Mouse (Mus musculus): ENCODE measurements around the gene Pnpla7. TPM values are rescaled to one million over a fixed set of nuclear protein-coding genes. Genes with fewer than 3 reads are reported as not detected.

The Pnpla7 gene
- total and polyA plus RNA-seq, 3 experiments: 18.5 to 26.1 (median 23.4) TPM

GRCm38 (mm10) chr2:25050921-25051320 is 75.1 kb downstream of the Pnpla7 start:
- Histone ChIP-seq H3K79me2 (replicated peaks; ENCODE audit: control insufficient read depth, extremely low read depth, insufficient read depth, poor library complexity, severe bottlenecking) (no peaks in the 10 kb centered on the region), H3K36me3 (replicated peaks in 1 of 2; ENCODE audit: control insufficient read depth in 1 of 2, insufficient read depth in 1 of 2, low read length in 1 of 2) (peaks cover 28 to 74% of the 10 kb centered on the region in 2 experiments), H3K4me1 (ENCODE audit: control insufficient read depth in 1 of 2, insufficient read depth in 2 of 2) (peaks cover 5 to 18% of the 10 kb centered on the region in 2 experiments), H3K9ac (ENCODE audit: insufficient read depth, low read depth) (no peak overlapping the region), H3K27ac (ENCODE audit: insufficient read depth, low read depth) (no peak overlapping the region), H3K9me3 (replicated peaks; ENCODE audit: low read length) (no peaks in the 10 kb centered on the region), H3K4me2 (ENCODE audit: insufficient read depth, low read depth, poor library complexity, severe bottlenecking) (no peak overlapping the region), H3K27me3 (replicated peaks) (no peaks in the 10 kb centered on the region), H3K4me3 (replicated peaks in 1 of 3; ENCODE audit: low read depth in 2 of 3, low read length in 2 of 3, poor library complexity in 1 of 3) (no peak overlapping the region)
- no peak for DNase-seq (ENCODE audit: extremely low read depth)
- TF ChIP-seq UBTF (IDR thresholded peaks at IDR 0.05; ENCODE audit: low read depth, low read length) (no peak), PAX5 (IDR thresholded peaks at IDR 0.05; ENCODE audit: low read length) (no peak), TCF12 (IDR thresholded peaks at IDR 0.05; ENCODE audit: low read depth, low read length) (no peak), MAFK (IDR thresholded peaks at IDR 0.05; ENCODE audit: insufficient replicate concordance, low read length) (no peak), KAT2A (IDR thresholded peaks at IDR 0.05; ENCODE audit: insufficient replicate concordance, low read length) (no peak), SMC3 (IDR thresholded peaks at IDR 0.05; ENCODE audit: low read depth, low read length) (no peak), ZMIZ1 (IDR thresholded peaks at IDR 0.05; ENCODE audit: low read depth, low read length) (no peak), MAZ (IDR thresholded peaks at IDR 0.05; ENCODE audit: low read depth, low read length) (no peak)
- dilution Hi-C loops (cut with MboI; ENCODE audit: extremely low pct_ligation_motif_present, extremely low pct_unique_long_range_greater_than_20kb, low sequenced_read_pairs): no loop called here
- in situ Hi-C loops (cut with MboI; ENCODE audit: low pct_ligation_motif_present, low pct_unique_long_range_greater_than_20kb, low sequenced_read_pairs): no loop called here

DNA sequence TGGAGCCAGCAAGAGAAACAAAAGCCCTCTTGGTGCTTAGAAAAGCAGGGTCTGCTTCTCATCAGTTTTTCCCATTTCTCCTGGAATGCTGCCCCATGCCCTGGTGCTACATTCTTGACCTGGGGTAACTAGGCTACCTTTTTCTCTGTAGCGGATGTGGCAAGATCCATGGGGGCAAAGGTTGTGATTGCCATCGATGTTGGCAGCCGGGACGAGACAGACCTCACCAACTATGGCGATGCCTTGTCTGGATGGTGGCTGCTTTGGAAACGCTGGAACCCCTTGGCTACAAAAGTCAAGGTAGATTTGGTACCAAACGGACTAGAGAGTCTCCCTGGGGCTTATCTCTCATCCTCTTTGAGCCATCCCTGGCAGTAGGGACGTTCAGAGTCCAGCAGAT is 75.6 kb downstream of the Pnpla7 start:
- H3K4me3 ChIP-seq (replicated peaks in 1 of 3; ENCODE audit: low read depth in 2 of 3, low read length in 2 of 3, poor library complexity in 1 of 3): no peak overlapping the region
- H3K9ac ChIP-seq (ENCODE audit: insufficient read depth, low read depth): no peak overlapping the region
- TF ChIP-seq NRF1 (IDR thresholded peaks at IDR 0.05; ENCODE audit: low read depth, low read length) (no peak), USF2 (conservative IDR thresholded peaks at IDR 0.05; ENCODE audit: low read depth, low read length) (no peak), SMC3 (IDR thresholded peaks at IDR 0.05; ENCODE audit: low read depth, low read length) (no peak), BHLHE40 (IDR thresholded peaks at IDR 0.05; ENCODE audit: low read depth, low read length) (no peak), E2F4 (IDR thresholded peaks at IDR 0.05; ENCODE audit: insufficient replicate concordance, low read depth, low read length) (no peak), NELFE (IDR thresholded peaks at IDR 0.05; ENCODE audit: low read depth, low read length) (no peak), TCF12 (IDR thresholded peaks at IDR 0.05; ENCODE audit: low read depth, low read length) (no peak), CTCF (conservative IDR thresholded peaks at IDR 0.05 in 1 of 2, IDR thresholded peaks at IDR 0.05 in 1 of 2; ENCODE audit: low read depth in 2 of 2, low read length in 2 of 2) (no peak), RAD21 (IDR thresholded peaks at IDR 0.05; ENCODE audit: low read depth, low read length) (no peak), IRF4 (IDR thresholded peaks at IDR 0.05; ENCODE audit: low read depth, low read length) (no peak), ZMIZ1 (IDR thresholded peaks at IDR 0.05; ENCODE audit: low read depth, low read length) (no peak), ETS1 (conservative IDR thresholded peaks at IDR 0.05; ENCODE audit: low read depth, low read length) (no peak), TBP (conservative IDR thresholded peaks at IDR 0.05; ENCODE audit: low read depth, low read length) (no peak), CHD2 (IDR thresholded peaks at IDR 0.05; ENCODE audit: low read length) (no peak), GABPA (IDR thresholded peaks at IDR 0.05; ENCODE audit: insufficient replicate concordance, low read depth, low read length) (no peak)
- H3K27ac ChIP-seq (ENCODE audit: insufficient read depth, low read depth): no peak overlapping the region
- DNase-seq (ENCODE audit: extremely low read depth): no peak
- peaks cover 5 to 18% of the 10 kb centered on the region in 2 experiments for H3K4me1 ChIP-seq (ENCODE audit: control insufficient read depth in 1 of 2, insufficient read depth in 2 of 2)
- dilution Hi-C loops (cut with MboI; ENCODE audit: extremely low pct_ligation_motif_present, extremely low pct_unique_long_range_greater_than_20kb, low sequenced_read_pairs) (no loop called here), in situ Hi-C loops (cut with MboI; ENCODE audit: low pct_ligation_motif_present, low pct_unique_long_range_greater_than_20kb, low sequenced_read_pairs) (no loop called here)
- H3K27me3 ChIP-seq (replicated peaks): no peaks in the 10 kb centered on the region
- no peaks in the 10 kb centered on the region for H3K79me2 ChIP-seq (replicated peaks; ENCODE audit: control insufficient read depth, extremely low read depth, insufficient read depth, poor library complexity, severe bottlenecking)
- H3K4me2 ChIP-seq (ENCODE audit: insufficient read depth, low read depth, poor library complexity, severe bottlenecking): no peak overlapping the region
- peaks cover 28 to 76% of the 10 kb centered on the region in 2 experiments for H3K36me3 ChIP-seq (replicated peaks in 1 of 2; ENCODE audit: control insufficient read depth in 1 of 2, insufficient read depth in 1 of 2, low read length in 1 of 2)
- H3K9me3 ChIP-seq (replicated peaks; ENCODE audit: low read length): no peaks in the 10 kb centered on the region
